Mouse (Mus musculus) ovary, postnatal 14 days (tissue): ENCODE data around the gene Golm1.

Experiments used
- DNase-seq: peaks from one replicate; pipeline ENCODE4 v3.0.0; 2022; ENCODE audit warnings: low spot score

The Golm1 gene

DNA sequence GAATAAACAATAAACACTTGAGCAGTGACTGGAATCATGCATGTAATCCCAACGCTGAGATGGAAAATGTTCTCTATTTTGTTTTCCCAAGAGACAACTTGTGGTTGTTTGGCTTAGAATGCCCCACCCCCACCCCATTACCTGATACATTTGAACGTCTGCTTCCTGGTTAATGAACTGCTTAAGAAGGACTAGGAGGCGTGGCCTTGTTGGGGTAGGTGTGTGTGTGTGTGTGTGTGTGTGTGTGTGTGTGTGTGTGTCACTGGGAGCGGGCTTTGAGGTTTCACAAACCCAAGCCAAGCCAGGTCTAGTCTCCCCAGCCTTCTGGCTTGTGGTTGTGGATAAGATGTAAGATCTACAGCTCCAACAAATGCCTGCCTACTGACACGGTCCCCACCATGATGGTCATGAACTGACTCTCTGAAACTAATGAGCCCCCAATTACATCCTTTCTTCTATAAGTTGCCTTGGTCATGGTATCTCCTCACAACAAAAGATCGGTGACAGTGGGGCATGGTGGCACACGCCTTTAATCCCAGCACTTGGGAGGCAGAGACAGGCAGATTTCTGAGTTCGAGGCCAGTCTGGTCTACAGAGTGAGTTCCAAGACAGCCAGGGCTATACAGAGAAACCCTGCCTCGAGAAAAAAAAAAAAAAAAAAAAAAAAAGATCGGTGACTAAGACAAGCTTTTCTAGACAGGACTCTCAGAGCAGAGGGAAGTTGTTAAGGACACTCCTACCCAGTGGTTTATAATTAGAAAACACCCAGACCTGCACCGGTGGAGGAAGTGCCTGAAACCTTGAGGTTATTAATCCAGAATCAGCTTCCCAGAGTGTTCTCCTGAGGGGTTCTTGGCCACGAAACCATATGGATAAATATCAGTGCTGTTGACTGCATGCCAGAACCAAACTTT is 962 bp upstream of the Golm1 start:
- no peak for DNase-seq

DNA sequence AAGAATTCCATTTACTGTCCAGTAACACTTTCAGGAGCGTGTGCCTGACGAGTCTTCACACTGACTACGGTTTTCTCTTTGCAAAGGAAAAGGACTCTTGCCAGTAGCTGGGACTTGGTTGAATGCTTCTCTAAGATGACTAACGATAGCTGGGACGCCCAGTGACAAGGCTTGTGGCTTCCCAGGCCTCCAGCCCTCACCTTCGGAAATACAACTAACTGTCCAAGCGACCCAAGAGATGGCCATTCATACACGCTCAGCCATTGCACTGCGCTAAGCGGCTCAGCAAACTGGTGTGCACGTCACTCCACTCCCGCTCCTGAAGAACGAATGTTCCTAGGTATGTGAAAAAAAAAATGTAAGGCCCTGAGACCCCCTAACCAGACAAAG is 855 bp downstream of the Golm1 start:
- no peak for DNase-seq

DNA sequence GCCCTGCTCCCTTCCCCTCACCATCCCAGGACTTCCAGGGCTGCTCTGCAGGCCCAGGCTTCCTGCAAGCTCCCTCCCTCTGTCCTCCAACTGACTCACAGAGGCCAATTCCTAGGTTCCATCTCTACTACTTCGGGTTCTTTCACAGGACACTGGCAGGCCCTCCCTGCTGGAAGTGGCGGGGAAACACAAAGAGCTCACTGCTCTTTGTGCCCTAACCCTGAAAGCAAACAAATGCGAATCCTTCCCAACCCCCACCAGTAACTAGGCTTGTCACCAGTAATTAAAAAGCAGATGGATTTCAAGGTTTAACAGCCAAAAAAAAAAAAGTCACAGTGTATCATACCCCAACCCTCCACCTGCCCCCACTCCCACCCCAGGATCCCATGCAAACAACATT is 1.4 kb downstream of the Golm1 start:
- DNase-seq, result no peak

DNA sequence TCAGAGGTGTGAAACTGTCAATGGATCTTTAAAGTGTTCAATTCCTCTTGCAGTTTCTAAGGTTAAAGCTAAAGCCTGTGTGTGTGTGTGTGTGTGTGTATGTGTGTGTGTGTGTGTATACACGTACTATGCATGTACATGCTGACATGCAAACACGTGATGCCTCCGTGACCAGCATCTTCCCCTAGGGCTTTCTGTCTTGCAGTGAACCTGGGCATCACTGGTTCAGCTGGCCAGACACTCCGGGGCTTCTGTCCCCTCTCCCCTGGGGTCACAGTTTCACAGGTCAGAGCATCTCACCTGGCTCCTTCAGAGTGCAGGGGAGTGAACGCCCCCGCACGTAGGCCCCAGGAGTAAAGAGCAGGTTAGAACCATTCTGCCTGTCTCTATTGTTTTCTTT is 2.0 kb downstream of the Golm1 start:
- no peak for DNase-seq

DNA sequence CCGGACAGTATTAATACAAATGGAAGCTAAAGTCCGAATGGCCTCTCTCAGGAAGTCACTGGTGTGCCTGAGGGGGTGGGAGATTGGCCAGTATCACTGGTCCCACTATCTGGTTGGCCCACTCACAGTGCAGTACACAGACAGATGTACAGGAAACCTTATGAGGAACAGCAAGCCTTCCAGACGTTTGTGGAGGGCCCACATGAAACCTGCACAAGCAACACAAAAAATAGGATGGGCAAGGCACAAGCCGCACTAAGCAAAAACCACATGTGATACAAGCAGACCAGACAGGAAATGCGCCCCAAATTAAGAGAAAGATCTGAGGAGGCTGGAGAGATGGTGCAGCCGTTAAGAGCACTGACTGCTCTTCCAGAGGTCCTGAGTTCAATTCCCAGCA is 3.4 kb downstream of the Golm1 start:
- no peak for DNase-seq

DNA sequence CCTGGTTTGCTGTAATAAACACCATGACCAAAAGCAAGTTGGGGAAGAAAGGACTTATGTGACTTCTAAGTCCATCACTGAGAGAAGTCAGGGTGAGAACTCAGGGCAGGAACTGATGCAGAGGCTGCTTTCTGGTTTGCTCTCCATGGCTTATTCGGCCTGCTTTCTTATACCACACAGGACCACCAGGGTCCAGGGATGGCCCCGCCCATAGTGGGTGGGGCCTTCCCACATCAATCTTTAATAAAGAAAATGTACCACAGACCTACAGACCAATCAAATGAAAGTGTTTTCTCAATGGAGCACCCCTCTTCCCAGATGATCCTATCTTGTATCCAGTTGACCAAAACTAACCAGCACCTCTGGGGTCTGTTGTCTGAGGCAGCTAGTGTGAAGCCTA is 4.1 kb downstream of the Golm1 start:
- DNase-seq, result no peak

DNA sequence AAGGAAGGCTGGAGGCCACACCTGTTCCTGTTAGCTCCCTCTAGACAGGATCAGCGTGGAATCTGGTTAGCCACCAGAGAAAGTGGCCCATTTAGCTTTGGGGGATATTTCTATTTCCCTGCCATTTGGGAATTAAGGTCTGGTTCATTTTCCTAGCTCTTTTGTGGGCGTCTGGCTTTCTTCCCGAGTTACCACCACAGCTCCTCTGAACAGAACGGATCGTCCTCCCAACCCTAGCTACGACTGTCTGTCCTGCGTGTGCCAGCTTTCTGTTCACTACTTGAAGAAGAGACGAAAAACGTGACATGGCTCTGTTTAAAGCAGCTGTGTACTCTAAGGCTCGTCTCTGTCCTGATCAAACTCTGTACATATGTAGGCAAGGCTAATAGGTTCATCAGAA is 5.7 kb downstream of the Golm1 start:
- DNase-seq, result no peak

DNA sequence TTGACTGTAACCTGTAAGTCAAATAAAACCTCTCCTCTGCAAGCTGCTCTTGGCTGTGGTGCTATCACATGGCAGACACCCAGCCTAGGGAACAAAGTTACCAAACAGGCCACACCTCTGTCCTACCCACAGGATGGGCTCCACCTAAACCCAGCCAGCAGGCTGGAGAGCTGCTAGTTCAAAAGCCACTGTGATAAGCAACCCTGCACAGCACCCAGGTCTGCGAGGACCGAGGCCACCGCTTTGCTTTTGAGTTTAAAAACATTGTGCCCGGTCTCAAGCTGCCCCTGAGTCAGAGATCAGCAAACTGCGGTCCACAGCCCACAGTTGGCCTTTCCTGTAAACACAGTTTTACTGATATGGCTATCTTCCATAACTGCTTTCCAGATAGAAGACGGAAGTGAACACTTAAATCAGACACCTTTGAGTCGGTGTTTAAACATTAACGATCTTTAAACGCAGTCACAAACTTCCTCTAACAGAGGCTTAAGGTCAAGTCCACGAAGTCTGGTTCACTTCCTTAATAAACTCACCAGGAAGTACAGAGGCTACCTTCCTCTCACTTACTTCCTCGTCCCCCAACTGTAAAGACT is 7.0 kb downstream of the Golm1 start:
- DNase-seq, result no peak

DNA sequence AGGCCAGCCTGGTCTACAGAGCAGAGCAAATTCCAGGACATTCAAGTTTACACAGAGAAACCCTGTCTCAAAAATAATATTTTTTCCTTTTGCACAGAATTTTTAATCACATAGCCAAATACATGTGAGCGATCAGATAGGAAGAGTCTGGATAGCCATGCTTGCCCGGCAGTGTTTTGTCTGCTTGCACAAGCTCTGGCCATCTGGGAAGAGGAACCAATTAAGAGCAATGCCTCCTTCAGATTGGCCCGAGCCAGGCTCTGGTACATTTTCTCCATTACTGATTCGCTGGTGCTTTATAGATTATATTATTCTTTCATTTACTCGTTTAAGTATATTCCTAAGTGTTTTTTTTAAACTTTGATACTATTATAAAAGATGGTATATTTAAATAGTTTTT is 7.8 kb downstream of the Golm1 start:
- no peak for DNase-seq

DNA sequence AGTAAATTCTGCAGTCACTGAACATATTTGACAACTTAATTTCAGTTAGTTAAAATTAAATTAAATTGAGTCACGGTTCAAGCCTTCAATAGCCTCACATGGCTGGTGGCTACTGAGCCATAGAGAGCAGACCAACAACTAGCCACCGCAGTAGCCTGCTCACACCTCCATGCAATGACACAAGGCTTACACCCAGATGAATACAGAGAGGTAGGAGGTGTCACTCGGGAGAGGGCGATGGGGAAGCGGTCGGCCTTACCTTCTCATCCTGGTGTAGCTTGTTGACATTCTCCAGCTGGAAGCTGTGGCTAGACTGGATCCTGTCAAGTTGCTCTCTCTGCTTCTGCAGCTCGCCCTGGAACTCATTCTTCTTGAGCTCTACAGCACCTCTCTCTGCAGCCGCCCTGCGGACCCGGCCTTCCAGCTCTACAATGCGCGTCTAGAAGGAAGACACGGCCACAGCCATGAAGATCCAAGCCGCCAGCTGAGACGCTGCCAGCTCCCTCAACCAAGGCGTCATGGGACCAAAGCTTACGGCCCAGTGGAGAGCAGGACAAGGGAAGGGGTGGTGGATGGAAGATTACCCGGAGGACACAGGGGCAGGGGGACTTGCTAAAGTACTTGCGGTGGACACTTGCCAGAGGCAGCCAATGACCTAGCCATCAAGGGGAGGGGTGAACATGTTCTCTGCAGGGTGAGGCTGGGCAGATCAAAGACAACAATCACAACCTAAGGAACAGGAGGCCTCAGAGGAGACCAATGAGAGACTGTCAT is 11.5 kb downstream of the Golm1 start:
- no peak for DNase-seq

DNA sequence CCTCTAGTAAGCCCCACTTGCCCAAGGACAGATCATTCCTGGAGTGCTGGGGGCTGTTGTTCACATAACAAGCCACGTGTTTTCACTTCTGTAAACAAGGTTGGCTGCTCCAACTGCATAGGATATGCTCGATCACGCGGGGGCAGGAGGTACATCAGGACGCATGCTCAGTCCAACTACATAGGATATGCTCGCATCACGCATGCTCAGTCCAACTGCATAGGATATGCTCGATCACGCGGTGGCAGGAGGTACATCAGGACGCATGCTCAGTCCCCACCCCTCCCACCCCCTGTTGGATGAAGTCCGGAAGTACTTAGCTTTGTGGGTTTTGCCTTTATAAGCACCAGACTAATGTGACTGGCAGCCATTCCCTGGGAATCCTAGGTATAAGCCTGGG is 13.6 kb downstream of the Golm1 start:
- no peak for DNase-seq

DNA sequence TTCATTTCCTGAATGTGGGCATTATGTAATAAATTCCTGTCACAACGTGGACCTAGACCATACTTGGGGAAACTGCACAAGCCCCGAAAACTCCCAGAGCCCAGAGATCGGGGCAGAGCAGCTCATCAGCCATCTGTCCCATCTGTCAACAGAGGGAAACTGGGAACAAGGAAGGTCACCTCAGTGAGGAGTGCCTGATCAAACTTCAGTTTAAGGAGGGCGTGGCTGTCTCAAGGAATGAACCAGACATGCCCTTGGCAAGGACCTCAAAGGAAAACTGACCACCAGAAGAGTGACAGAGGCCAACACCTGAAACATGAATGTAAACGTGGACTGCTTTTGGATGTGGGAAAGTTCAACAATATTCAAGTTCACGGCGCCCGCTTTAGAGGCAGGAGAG is 14.2 kb downstream of the Golm1 start:
- DNase-seq, result no peak

DNA sequence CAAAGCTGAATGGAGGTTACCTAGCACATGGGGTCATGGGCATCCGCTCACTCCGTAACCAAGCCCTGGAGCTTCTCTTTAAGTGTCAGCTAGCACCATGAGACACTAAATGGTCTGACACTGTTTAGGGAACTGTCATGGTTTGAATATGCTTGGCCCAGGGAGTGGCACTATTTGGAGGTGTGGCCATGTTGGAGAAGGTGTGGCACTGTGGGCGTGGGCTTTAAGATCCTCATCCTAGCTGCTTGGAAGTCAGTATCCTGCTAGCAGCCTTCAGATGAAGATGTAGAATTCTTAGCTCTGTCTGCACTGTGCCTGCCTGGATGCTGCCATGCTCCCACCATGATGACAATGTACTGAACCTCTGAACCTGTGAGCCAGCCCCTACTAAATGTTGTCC is 15.2 kb downstream of the Golm1 start:
- no peak for DNase-seq

DNA sequence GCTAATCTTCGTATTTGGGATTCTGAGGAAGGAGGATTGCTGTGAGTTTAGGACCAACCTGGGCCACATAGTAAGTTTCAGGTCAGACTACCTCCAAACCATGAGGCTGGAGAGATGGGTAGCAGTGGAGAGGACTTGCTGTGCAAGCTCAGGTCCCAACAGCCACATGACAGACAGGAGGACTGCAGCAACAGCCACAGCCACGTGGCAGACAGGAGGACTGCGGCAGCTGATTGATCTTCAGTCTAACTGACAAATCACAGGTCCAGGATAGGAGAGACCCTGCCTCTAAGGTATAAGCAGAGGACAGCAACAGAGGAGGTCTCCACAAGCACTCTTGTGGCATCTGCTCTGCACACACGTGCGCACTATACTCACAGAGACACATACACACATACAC is 17.8 kb downstream of the Golm1 start:
- DNase-seq, result no peak

DNA sequence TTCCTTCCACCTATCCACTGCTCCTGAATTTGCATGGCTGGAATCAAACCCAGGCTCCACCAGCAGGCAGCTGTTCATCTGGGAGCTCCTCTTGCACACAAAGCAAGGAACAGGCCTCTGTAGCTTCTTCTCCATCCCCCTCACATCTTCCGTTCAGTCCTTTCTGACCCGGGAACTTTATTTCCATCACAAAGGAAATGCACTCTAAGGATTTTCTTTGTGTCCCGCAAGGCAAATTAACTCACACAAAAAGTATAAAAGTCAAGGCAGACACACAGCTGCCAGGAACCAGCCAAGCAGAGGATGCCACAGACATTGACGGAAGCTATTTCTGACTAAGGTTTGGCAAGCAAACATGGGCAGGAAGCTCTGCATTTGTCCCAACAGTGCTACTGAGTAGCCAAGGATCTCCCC is 18.6 kb downstream of the Golm1 start:
- DNase-seq, result no peak

DNA sequence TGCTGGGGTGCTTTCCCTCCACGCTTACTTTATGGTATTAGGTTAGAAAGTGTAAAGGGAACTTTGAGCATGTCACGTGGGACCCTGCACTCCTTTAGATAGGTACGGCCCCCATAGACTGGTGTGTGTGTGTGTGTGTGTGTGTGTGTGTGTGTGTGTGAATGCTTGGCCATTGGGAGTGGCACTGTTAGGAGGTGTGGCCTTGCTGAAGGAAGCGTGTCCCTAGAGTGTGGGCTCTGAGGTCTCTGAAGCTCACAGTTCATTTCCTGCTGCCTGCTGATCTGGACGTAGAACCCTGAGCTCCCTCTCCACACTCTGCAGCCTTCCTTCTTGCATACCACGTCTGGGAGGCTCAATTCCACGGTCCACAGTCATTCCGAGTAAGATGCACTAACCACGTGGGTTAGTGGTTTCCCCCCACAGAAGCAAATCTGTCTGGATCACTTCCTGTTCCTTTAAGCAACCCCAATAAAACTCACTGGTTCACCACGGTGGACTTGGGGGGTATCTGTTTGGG is 19.2 kb downstream of the Golm1 start:
- DNase-seq, result no peak

DNA sequence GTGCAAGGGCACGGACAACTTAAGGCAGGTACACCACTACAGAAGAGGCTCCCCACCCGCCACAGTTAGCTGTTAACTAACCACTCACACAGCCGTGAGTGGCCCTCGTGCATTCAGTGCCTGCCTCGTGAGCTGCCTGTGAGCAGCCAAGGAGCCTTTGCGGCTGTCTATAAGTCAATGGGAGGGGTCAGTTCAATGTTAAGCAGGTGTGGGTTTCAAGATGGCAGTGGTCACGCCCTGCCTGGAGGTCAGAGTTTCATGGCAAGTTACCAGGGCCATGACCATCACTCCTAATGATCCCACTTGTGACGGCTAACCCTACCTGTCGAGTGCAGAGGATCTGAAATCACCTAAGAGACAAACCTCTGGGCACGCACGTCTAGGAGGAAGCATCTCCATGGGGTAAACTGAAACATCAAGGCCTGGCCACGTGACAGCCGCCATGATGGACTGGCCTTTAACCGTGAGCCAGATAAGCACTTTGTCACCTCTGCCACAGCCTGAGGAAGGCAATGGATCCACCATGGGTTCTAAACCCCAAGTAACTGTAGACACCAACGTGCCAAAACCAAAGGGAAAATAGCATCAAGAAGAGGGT is 19.8 kb downstream of the Golm1 start:
- DNase-seq, result no peak

DNA sequence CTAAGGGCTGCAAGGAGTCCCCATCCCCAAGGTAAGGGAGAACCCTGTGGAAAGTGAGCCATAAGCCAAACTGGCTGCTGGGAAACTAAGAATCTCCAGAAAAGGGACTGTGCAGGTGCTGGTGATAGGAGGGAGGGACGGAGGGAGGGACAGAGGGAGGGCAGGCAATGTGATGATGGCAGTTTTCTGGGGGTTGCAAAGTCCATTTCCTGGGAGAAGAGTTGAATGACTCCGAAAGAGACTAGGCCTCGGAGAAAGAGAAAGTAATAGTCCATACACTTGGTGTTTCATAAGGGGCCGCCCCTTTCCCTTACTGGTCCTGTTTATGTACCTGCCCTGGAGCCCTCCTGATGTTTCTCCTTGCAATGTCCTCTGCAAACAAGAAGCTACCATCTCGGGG is 21.1 kb downstream of the Golm1 start:
- no peak for DNase-seq

DNA sequence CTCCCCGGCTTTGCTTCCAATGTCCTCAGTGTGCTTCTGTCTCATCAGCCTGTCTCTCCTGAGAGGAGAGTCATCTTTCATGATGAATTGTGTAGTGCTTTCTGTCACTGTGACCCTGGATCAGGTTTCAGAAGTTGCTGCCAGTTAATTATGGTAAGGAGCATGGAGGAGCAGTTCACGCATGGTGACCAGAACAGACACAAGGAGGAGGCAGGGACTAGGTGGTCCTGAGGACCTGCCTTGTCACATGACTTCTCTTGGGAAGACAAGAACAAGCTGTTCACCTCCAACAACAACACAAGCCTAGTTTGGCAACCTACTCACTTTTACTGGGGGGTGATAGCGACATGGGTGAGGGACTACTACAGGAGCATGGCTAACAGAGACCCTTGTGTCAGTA is 22.5 kb downstream of the Golm1 start:
- DNase-seq, result no peak

DNA sequence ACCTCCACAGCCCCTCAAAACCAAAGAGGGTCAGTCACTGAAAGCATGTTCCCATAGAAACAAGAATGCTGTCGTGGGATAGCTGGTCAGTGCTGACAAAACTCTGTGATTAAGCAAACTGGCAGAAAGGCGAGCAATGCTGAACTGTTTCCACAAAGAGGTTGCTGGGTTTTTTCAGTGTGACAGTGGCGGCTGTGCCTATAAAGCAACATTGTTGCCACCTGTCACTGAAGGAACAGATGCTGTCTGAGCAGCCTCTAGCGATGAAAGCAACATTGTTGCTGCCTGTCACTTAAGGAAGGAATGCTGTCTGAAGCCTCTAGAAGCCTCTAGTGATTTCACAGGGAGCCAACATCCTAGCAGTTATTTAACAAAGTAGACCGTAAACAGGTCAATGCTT is 23.0 kb downstream of the Golm1 start:
- no peak for DNase-seq

DNA sequence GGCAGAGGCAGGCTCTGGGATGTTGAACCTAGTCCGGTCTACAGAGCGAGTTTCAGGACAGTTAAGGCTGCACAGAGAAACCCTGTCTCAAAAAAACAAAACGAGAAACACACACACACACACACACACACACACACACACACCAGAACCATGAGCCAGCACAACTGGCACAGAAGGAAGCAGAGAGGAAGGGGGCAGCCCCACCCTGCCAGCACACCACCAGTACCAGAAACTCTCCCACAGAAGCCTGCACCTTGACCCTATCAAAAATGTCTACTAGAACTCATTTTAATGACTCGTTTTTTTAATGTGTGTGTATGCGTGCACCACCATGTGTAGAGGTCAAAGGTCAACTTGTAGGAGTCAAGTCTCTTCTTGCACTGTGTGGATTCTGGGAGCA is 25.8 kb downstream of the Golm1 start:
- DNase-seq, result no peak

DNA sequence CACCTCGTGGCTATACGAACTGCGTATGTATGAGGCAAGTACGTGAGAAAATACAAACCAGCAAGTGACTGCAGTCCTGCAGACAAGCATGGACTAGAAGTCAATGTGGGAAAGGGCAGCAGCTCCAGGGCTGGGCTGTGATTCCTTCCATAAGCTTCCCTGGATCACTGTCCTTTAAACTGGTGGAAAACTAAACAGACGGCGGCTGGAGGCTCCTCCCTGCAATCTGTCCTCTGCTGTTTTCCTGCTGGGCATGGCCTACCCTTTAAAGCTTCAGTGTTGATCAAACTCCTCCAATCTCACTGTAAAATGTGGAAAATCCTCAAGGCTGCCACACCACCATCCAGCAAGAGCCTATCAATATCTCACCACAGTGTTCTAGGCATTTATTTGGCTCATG is 27.0 kb downstream of the Golm1 start:
- no peak for DNase-seq

DNA sequence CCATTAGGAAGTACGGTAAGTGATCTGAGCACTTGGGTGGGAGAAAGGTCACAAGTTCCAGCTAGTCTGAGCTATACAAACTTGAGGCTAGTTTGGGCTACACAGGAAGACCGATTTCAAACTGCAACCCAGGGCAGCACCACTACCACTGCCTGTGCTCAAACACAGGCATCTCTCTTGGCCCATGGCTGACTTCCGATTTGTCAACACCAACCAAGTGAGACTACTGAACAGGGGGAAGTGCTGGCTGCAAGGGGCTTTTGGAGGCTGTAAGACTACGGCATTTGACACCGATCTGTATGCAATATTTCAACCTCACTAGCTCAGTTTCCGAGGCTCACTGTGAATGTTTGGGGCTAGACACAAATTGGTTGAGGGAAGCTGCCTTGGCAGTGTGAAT is 28.1 kb downstream of the Golm1 start:
- no peak for DNase-seq
